Mouse (Mus musculus): ENCODE results near the gene Rimbp2.

DNA sequence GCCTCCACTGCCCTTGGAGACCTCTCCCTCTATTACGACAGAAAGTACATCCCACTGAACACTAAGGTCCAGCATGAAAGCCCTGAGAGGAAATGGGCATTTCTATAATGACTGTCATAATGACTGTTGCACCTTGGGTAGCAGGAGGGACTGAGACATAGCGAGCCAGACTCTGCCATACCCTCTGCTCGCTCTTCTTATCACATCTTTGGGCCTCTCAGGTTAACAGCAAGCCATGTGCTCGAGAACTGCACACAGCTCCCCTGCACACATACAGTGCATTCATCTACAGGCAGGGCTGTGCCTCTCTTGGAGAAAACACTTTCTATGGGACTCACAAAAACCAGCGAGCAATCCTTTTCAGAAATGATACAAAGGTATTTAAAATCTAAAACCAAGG is 87.0 kb downstream of the Rimbp2 start:
- TF ChIP-seq ZC3H11A (IDR thresholded peaks at IDR 0.05; ENCODE audit: borderline replicate concordance, low read depth, low read length): no peak
- TF ChIP-seq CHD2 (IDR thresholded peaks at IDR 0.05; ENCODE audit: low read depth, low read length): no peak

Data from ES-E14 (cell line).